Mouse (Mus musculus) fat pad, adult 2 months (tissue): ENCODE results near the gene Lars2.

Source experiments
- DNase-seq: peaks from one replicate; pipeline ENCODE4 v3.0.0-alpha.2; 2011; ENCODE audit warnings: low read depth, low spot score; ENCODE audit errors: extremely low read depth

The Lars2 gene

DNA sequence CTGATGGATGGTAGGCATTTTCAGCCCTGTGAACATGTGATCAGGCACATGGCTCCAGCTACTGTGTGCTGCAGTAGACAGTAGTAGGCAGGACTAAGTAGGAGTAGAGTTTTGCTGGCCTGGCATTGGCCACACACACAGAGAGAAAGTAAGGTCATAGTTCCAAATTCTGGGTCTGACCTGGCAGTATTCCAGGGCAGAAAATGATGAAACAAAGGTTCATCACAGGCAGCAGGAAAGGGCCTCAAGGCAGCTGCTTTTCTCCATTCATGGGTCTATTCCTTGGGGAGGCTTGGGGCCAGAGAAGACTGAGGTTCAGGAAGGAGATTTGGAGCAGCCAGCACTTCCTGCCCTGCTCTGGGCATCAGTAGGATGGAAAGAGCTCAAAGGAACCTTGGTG lies 106.7 kb downstream of the Lars2 start:
- no peak for DNase-seq

- DNase-seq = no peak
Observed at GRCm38 (mm10) chr9:123475569-123475968, 108.8 kb downstream of the Lars2 start.

GRCm38 (mm10) chr9:123478031-123478585 lies 111.4 kb downstream of the Lars2 start:
- DNase-seq = peak; percentile 78

DNA sequence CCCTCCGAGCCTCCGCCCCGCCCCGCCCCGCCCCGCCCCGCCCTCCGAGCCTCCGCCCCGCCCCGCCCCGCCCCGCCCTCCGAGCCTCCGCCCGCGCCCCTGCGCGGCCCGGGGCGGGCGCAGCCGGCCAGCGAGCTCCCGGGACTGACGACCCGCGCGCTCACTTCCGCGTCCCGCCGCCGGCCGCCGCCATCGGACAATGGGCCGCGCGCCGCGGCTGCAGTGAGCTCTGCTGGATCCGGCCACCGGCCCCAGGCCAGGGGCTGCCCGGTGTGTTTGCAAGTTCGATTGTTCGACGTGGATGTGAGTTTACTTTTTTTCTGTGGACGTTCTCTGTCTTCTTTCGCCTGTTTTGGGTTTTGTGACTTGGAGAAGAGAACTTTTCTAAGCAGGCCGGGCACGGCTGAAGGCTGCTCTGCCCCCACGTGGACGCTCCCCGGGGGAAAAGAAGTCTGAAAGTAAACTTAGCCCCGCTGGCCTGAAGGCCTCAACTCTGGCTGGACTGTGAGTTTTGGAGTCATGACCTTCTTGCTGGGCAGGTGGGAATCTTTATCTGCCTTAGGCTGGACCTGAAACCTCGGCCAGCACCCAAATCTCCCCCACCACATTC lies 112.0 kb downstream of the Lars2 start, which contains the start of gene Limd1:
TSS of gene Limd1 (plus strand) at position 121 of the 610 bp plus-strand sequence.
- no peak for DNase-seq

DNA sequence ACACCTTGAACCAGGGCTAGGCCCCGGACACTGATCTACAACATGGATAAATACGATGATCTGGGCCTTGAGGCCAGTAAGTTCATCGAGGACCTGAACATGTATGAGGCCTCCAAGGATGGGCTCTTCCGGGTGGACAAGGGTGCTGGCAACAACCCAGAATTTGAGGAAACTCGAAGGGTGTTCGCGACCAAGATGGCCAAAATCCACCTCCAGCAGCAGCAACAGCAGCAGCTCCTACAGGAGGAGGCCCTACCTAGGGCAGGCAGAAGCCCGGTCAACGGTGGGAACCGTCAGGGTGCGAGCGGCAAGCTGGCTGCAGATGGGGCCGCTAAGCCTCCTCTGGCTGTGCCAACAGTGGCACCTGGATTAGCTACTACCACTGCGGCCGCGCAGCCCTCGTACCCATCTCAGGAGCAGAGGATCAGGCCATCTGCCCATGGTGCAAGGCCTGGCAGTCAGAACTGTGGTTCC lies 112.5 kb downstream of the Lars2 start:
- DNase-seq = no peak

DNA sequence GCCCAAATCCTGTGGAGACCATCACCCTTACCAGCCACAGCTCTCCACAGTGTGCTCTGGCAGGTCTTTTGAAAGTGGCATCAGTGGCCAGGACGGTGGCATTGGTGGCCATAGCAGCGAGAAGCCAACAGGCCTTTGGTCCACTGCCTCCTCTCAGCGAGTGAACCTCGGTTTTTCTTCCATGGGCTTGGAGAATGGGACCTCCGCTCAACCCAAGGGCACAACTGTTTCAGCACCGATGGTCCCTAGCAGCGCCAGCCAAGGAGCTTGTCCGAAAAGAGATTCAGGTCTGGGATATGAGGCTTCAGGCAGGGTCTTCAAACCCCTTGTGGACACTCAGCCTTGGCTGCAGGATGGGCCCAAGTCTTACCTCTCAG lies 113.1 kb downstream of the Lars2 start:
- DNase-seq = no peak

DNA sequence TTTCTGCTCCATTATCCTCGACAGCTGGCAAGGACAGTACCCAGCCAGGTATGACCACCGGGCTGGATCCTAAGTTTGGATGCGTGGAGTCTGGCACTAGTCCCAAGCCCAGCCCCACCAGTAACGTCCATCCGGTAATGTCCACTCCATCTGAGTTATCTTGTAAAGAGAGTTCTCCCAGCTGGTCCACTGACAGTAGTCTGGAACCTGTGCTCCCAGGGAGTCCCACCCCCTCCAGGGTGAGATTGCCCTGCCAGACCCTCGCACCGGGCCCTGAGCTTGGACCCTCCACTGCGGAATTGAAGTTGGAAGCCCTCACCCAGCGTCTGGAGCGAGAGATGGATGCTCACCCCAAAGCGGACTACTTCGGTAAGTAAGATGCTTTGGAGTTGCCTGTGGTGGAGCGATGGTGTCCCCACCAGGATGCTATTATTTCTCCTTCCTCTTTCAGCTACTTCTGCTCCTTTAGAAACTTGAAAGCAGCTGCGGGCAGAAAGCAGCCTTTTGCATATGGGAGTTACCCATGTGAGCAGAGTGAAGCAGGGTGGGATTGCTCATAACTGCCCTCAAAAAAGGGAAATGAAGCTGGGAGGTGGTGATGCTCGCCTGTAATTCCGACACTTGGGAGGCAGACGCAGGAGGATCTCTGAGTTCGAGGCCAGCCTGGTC lies 113.7 kb downstream of the Lars2 start:
- DNase-seq = no peak

DNA sequence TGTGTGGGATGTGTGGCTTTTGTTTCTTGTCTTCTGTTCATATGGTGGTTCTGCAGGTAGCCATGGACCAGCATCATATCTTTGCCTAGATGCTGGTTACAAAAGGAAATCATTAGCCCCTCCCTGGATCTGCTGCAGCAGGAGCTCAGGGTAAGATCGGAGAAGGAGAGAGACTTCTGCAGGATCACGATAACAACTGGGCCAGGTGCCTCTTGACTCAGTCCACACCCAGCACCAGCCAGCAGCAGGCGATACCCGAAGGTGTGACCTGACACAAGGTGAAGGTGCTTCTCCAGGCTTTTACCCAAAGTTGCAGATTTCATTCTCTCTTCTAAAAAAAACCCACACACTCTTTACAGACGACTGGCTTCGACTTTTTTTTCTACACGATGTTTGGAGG lies 114.4 kb downstream of the Lars2 start:
- DNase-seq = no peak

DNA sequence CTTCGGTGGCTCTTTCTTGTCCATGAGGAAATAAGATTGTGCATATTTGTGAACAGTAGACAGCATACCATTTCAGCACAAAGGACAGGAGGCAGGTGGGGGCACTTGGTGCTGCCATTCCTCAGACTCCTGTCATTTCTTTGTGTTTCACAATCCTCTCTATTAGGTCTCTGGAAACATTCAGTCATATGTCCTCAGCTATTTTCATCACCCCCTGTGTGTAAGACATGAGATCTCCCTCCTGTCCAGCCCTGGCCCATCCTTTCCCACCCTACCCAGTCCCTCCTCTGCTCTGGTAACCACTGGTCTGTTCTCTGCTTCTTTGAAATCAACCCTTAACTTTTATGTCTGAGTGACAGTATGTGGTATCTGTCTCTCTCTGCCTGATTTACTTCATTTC lies 116.9 kb downstream of the Lars2 start:
- DNase-seq = no peak

DNA sequence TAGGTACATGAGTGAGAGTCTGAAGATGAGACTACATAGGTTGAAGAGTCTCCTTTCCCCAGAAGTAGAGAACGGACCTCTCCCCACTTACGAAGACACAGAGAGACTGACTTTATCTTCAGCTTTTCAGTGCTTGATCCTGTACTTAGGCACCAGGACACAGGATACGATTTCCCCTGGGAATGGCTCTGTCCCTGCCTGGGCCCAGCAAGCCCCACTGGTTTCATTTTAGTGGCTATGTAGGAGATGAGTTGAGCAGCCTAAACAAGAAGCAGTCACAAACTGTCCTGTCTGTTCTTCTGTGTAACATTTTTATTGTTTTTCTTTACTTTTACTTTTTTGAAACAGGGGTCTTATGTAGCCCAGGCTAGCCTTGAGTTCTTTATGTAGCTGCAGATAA lies 118.1 kb downstream of the Lars2 start:
- DNase-seq = no peak

DNA sequence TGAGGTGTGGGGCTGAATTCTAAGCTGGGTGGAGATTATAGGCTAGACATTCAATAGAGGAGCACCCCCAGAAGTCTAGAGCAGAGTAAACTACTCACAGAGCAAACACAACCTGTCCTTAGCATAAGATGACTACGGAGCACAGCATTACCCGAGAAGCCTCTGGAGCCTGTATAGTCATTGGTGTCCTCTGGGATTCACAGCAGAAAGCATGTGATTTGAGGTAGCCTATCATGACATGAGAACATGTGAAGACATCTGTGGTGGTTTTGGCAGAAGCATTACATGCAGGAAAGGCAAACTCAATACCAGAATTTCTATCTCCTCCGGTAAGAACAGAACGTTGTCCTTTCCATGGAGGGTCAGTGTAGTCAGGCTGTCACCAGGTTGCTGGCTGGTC lies 118.8 kb downstream of the Lars2 start:
- no peak for DNase-seq

- DNase-seq = no peak
Observed at GRCm38 (mm10) chr9:123486635-123487034, 119.9 kb downstream of the Lars2 start.

DNA sequence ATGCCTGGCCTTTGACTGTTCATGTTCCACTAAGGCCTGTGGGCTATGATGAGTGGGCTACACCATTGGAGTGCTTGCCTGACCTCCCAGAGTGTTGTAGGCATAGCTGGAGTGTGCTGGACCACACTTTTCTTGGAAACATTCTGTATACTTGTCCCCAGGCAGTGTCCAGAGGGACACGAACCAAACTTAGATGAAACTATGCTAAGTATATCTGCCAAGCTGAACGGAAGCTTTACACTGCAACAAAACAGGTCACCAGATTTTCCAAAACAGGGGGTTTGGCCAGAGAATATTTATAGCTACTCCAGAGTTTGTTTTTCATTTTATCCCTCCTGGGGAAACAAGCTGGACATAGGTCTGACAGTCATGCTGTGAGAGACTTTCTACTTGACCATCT lies 122.3 kb downstream of the Lars2 start:
- DNase-seq = no peak

- no peak for DNase-seq
Observed at GRCm38 (mm10) chr9:123489727-123490343, 123.1 kb downstream of the Lars2 start.

- DNase-seq = no peak
Observed at GRCm38 (mm10) chr9:123490930-123491329, 124.2 kb downstream of the Lars2 start.

GRCm38 (mm10) chr9:123491917-123492585 lies 125.3 kb downstream of the Lars2 start:
- no peak for DNase-seq

GRCm38 (mm10) chr9:123496665-123497064 lies 129.9 kb downstream of the Lars2 start:
- DNase-seq = no peak

GRCm38 (mm10) chr9:123497906-123498305 lies 131.2 kb downstream of the Lars2 start:
- no peak for DNase-seq

DNA sequence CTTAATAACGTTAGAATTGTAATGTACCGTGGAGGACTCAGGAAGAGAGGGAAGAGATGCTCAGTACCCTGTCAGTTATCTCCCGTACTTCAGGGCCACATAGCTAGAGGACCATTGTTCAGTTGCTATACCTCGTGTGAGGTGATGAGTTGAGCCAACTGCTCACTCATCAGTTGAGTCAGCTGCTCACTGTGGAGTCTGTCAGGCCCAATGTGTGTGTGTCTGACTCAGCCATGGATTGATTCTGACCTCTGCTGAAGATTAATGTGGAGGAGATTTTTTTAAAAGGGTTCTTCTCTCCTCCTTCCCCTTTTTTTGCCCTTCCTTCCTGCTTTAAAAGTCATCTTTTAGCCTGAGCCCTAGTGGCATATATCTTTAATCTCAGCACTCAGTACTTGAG lies 133.8 kb downstream of the Lars2 start:
- DNase-seq = no peak

- no peak for DNase-seq
Observed at GRCm38 (mm10) chr9:123503171-123503834, 136.6 kb downstream of the Lars2 start.

DNA sequence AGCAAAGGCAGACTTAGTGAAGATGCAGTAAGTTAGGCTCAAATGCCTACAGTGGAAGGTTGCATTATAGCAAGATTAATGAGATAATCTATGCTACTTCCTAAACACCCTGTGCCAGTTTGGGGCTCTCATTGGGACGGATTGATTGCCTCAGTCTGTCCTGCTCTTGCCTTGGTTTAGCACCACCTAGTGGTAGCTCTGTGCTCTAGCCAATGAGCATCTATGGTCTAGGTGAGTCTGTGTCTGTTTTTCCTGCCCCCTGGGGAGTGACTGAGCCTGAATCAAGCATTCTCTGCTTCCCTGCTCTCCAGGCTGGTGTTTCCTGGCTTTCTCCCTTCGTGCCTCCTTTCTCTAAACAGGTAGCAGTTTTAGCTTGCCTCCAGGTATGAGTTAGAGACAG lies 137.6 kb downstream of the Lars2 start:
- DNase-seq = peak; percentile 33
